Mouse (Mus musculus) megakaryocyte, embryonic 14.5 days (primary cell): ENCODE results near the gene Fcgrt. TPM values are rescaled to one million over a fixed set of nuclear protein-coding genes. Genes with fewer than 3 reads are reported as not detected.
A peak's percentile ranks its signal among the peaks of the same experiment; 100 is the strongest.

Experiments
- H3K27me3 ChIP-seq: replicated peaks from 2 replicates; pipeline ENCODE3; 2012; ENCODE audit warnings: inconsistent platforms
- H3K36me3 ChIP-seq: replicated peaks from 2 replicates; pipeline ENCODE3; 2012; ENCODE audit warnings: low read length, inconsistent platforms, mixed read lengths
- H3K4me1 ChIP-seq: 2 replicates; pipeline ENCODE4 v1.6.1; 2012; ENCODE audit warnings: inconsistent platforms
- H3K4me3 ChIP-seq: replicated peaks from 2 replicates; pipeline ENCODE3; 2012; ENCODE audit warnings: moderate library complexity, mild to moderate bottlenecking, inconsistent platforms
- H3K9me3 ChIP-seq: 2 replicates; pipeline ENCODE4 v1.6.1; 2012; ENCODE audit warnings: inconsistent platforms
- FLI1 ChIP-seq: IDR thresholded peaks from 2 replicates; pipeline ENCODE4 v1.6.1; 2012; ENCODE audit warnings: low read length, inconsistent platforms, mixed read lengths
- GATA1 ChIP-seq: IDR thresholded peaks from 3 replicates; pipeline ENCODE4 v1.6.1; 2012; ENCODE audit warnings: mixed read lengths, low read length, inconsistent platforms, borderline replicate concordance
- polyA plus RNA-seq: library from polyadenylated mRNA; stranded (reverse); fragments of >175 nt; gene quantifications from 2 replicates; pipeline ENCODE4 v1.2.3, GENCODE M21; 2012; ENCODE audit warnings: low replicate concordance; ENCODE audit not compliant: insufficient read depth

The Fcgrt gene
- polyA plus RNA-seq, 1 experiment, result 70.0 TPM

DNA sequence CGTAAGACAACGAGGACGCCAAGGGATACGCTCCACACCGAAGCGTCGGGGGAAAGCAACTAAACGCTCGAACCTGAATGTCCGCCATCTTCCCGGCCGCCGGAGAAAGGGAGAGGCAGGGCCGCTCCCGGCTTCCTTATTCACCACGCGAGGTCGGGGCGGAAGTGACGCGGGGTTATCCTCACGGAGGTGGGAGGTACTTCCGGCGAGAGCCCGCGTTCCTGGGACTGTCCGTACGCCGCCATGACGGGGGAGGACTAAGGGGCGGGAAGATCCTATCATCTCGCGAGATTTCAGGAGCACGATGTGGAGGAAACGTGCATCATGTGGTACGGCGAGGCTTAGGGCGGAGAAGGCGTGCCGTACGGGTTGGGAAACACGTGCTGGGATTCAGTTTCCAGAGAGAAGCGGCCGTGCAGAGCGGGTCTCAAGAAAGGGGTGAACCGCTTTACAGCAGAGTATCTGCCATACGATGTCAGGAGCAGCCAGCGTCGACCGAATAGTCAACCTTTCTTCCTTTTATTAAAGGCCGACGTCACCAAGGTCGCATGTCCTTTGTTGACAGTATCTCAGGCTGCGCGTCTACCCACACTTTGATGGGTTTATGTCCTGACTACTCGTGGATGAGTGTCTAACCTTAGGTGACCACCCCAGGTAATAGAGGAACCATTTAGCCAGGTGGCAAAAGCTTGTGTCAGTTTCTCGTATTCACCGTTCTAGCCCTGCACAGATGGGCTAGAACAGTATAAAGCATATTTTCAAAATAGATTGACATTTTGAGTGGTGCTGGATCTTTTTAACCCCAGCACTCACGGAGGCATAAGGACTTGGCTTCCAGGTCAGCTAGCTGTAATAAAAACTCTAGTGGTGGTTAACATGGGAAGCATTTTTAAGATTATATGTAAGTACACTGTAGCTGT lies 20.8 kb upstream of the Fcgrt start, which contains the start of gene Rps11:
Rps11 (minus strand) TSS at position 216 of the 920 bp plus-strand sequence.
- Histone ChIP-seq H3K9me3 (no peaks in the 10 kb centered on the region), H3K4me1 (peaks cover 78% of the 10 kb centered on the region), H3K36me3 (peaks cover 69% of the 10 kb centered on the region), H3K27me3 (no peaks in the 10 kb centered on the region), H3K4me3 (peak within 1 kb of the TSS; percentile 99)
- 0 out of 3 replicates have a peak, but pooled peaks have one; percentile 27 for TF ChIP-seq GATA1
- TF ChIP-seq FLI1, result peak; percentile 95

DNA sequence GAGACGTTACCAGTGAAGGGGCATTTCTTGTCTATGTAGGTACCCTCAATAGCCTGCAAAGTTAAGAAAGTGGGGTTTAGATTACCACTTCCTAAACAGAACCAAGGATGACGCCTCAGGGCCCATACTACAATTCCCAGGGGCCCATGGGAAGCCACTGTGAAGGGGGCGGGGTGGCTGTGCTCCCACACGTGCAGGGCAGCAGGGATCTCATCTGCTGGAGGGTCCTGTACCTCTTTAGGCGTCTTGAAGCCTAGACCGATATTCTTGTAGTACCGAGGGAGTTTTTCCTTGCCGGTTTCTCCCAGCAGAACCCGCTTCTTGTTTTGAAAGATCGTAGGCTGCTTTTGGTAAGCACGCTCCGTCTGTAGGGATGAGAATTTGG lies 19.5 kb upstream of the Fcgrt start:
- H3K9me3 ChIP-seq, result no peaks in the 10 kb centered on the region
- no peak for TF ChIP-seq GATA1
- no peak for TF ChIP-seq FLI1
- H3K36me3 ChIP-seq, result peaks cover 77% of the 10 kb centered on the region
- H3K4me3 ChIP-seq, result peak overlapping the region; percentile 99
- H3K4me1 ChIP-seq, result peaks cover 78% of the 10 kb centered on the region
- no peaks in the 10 kb centered on the region for H3K27me3 ChIP-seq

DNA sequence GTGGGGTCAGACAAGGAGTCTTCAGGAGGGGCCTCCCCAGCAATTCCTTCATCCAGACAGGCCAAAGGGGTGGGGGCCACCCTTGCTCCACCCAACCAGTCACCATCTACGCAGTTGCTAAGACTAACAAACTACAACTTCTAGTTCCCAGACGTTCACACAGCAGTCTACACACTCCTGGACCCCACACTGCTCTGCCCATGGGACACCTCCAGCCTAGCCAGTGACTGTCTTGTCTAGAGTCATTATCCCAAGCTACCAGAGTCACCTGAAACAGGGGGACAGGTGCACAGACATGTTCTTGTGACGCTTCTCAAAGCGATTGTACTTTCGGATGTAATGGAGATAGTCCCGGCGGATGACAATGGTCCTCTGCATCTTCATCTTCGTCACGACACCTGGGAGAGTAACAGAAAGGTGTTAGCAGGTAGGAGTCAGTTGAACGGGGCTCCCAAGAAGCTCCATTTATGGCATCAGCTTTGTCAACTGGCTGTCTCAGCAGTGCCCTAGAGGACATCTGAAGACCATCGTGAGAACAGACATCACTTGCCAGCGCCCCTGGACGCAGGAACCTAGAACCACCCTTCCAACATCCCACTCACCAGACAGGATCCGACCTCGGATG lies 19.0 kb upstream of the Fcgrt start:
- H3K9me3 ChIP-seq, result no peaks in the 10 kb centered on the region
- no peaks in the 10 kb centered on the region for H3K27me3 ChIP-seq
- TF ChIP-seq GATA1 (no peak), FLI1 (no peak)
- peaks cover 81% of the 10 kb centered on the region for H3K4me1 ChIP-seq
- H3K36me3 ChIP-seq, result peaks cover 82% of the 10 kb centered on the region
- peak overlapping the region; percentile 99 for H3K4me3 ChIP-seq

DNA sequence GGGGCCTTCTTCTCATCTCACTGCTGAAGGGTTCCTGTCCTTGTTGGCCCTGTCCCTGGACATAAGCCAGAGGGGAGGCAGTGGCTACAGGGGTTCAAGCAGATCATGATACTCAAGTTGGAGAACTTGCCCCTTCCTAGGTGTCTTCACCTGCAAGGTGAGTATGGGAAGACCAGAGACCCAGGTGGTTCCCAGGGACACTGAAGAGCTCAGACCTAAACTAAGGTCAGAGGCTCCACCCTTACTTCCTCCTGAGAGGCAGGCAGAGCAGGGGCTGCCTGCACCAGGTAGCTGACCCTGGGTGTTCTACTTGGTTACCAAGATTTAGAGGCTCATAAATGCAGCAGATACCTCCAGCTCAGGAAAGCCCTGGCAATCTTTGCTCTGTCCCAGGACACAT lies 18.3 kb upstream of the Fcgrt start:
- H3K27me3 ChIP-seq, result no peaks in the 10 kb centered on the region
- H3K4me3 ChIP-seq, result peak overlapping the region; percentile 73
- H3K9me3 ChIP-seq, result no peaks in the 10 kb centered on the region
- peaks cover 77% of the 10 kb centered on the region for H3K36me3 ChIP-seq
- H3K4me1 ChIP-seq, result peaks cover 77% of the 10 kb centered on the region
- no peak for TF ChIP-seq GATA1
- TF ChIP-seq FLI1, result no peak

DNA sequence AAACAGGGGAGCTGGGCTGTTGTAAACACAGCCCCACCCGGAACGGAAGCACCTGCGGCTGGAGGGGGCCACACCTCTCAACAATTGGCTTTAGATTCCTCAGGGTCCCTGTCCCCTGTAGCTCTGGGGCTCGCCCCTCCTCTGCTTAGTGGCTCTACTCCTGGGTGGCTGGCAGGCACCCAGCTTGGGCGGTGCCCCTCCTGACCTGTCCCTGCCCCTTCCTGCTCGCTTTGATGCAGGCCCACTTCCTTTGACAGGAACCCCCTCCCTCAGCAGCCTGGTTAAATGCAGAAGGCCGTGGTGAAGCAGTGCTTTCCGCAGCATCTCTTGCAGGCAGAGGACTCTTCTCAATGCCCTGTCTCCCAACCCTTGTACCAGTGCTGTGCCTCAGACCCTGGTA lies 17.8 kb upstream of the Fcgrt start:
- Histone ChIP-seq H3K36me3 (peaks cover 72% of the 10 kb centered on the region), H3K4me1 (peaks cover 71% of the 10 kb centered on the region), H3K4me3 (peak overlapping the region; percentile 73), H3K9me3 (no peaks in the 10 kb centered on the region), H3K27me3 (no peaks in the 10 kb centered on the region)
- TF ChIP-seq GATA1, result no peak
- no peak for TF ChIP-seq FLI1

DNA sequence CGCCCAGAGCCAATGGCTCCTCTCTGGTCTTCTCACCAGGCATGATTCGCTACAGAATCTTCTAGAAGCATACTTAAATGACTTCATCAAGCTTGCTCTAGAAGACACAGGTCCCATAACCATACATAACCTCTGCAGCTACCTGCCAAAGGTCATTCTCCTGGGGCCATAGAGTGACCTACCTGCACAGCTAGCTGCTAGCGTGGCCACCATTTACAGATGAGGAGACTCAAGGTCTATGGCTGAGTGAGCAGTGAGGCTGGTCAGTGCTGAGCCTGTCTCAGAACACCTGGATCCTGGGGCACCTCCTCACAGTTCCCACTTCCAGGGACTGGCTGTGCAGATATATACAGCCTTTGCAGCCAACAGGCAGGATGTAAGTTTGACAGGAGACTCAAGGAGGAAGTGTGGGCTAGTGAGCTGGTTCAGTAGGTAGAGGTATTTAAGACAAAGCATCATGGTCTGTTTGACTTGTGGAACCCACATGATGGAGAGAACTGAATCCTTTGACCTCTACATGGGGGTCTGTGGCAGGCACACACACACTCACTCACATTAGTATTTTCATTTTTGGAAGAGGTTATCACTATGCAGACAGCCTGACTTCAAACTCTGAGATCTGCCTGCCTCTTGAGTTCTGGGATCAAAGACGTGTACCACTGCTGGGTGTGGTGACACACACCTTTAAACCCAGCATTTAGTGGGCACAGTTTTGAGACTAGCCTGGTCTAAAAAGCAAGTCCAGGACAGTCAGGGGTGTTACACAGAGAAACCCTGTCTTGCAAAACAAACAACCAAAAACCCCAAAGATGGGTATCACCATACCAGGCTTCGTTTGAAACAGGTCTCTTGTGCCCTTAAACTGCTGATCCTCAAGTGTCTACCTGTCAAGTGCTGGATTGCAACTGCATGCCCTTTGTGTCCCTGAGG lies 16.4 kb upstream of the Fcgrt start:
- peaks cover 64% of the 10 kb centered on the region for H3K4me1 ChIP-seq
- H3K27me3 ChIP-seq, result no peaks in the 10 kb centered on the region
- no peak for TF ChIP-seq GATA1
- TF ChIP-seq FLI1, result no peak
- no peaks in the 10 kb centered on the region for H3K9me3 ChIP-seq
- H3K4me3 ChIP-seq, result no peak overlapping the region
- peaks cover 58% of the 10 kb centered on the region for H3K36me3 ChIP-seq

DNA sequence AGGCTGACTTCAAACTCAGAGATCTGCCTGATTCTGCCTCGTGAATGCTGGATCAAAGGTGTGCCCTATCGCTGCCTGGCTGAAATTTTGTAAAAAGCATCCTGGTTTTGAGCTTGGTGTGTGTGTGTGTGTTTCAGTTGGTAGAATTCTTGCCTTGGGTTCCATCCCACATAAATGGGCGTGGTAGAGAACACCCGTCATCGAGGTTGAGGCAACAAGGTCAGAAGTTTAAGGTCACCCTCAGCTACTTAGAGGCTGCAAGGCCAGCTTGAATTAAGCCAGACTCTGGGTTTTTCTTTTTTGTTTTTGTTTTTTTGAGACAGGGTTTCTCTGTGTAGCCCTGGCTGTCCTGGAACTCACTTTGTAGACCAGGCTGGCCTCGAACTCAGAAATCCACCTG lies 14.7 kb upstream of the Fcgrt start:
- H3K4me3 ChIP-seq, result no peak overlapping the region
- no peak for TF ChIP-seq FLI1
- TF ChIP-seq GATA1, result no peak
- H3K9me3 ChIP-seq, result no peaks in the 10 kb centered on the region
- peaks cover 63% of the 10 kb centered on the region for H3K4me1 ChIP-seq
- H3K36me3 ChIP-seq, result peaks cover 53% of the 10 kb centered on the region
- H3K27me3 ChIP-seq, result peaks cover 2% of the 10 kb centered on the region

DNA sequence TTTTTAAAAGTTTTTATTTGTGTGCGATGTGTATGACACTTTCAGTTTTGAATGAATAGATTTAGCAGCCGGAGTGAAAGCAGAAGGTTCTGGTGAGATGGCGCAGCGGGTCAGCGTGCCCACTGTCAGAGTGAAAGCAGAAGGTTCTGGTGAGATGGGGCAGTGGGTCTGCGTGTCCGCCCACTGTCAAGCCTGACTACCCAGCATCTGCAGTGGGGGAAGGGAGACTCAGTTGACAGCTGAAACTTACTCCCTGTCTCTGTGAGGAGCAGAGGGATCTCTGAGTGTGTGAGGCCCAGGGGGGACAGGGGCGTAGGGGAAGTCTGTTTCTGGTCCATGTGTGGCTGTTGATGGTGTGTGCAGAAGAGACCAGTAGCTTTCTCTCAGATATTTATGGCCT lies 13.9 kb upstream of the Fcgrt start:
- Histone ChIP-seq H3K4me1 (peaks cover 60% of the 10 kb centered on the region), H3K36me3 (peaks cover 47% of the 10 kb centered on the region), H3K4me3 (no peak overlapping the region), H3K27me3 (peaks cover 5% of the 10 kb centered on the region), H3K9me3 (no peaks in the 10 kb centered on the region)
- TF ChIP-seq GATA1 (no peak), FLI1 (no peak)

DNA sequence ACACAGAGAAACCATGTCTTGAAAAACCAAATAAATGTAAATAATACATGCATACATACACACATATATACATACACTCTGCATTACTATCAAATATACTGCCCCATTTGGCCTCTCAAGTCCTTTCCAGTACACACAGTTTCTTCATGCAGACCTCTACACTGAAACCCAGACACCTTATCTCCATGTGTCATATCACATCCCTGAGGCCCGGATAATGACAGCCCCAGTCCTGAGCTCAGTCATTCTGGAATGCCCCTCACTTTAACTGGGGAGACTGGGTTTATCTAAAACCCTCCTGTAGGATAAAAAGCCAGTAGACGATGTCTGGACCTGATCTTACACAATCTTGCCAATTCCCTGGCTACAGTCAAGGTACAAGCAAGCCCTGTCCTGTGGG lies 9.8 kb upstream of the Fcgrt start:
- no peak overlapping the region for H3K4me3 ChIP-seq
- no peak for TF ChIP-seq FLI1
- H3K9me3 ChIP-seq, result no peaks in the 10 kb centered on the region
- H3K27me3 ChIP-seq, result peaks cover 21% of the 10 kb centered on the region
- peaks cover 41% of the 10 kb centered on the region for H3K4me1 ChIP-seq
- H3K36me3 ChIP-seq, result peaks cover 9% of the 10 kb centered on the region
